Mouse (Mus musculus) midbrain, embryonic 11.5 days (tissue): ENCODE data around the gene Dnajc21. TPM values are rescaled to one million over a fixed set of nuclear protein-coding genes. Genes with fewer than 3 reads are reported as not detected.

ENCODE experiments used
- ATAC-seq: fragments of 200-750 bp; cut with Nextera tagmentation; 2 replicates; pipeline ENCODE4 v1.8.0; 2017; ENCODE audit warnings: moderate TSS enrichment, moderate library complexity; ENCODE audit not compliant: low FRiP score
- DNase-seq: peaks from one replicate; pipeline ENCODE4 v3.0.0; 2015; ENCODE audit warnings: low spot score; ENCODE audit errors: missing footprints
- H3K27ac ChIP-seq: fragments of 300-500 bp; sonication (generic); 2 replicates; pipeline ENCODE4 v1.5.1; 2014; ENCODE audit warnings: low read depth, low read length
- H3K27me3 ChIP-seq: fragments of 300-500 bp; sonication (generic); 2 replicates; pipeline ENCODE4 v1.6.1; 2014; ENCODE audit warnings: mild to moderate bottlenecking, low read length, moderate library complexity, mixed read lengths; ENCODE audit not compliant: control insufficient read depth, insufficient read depth
- H3K36me3 ChIP-seq: fragments of 300-500 bp; sonication (generic); 2 replicates; pipeline ENCODE4 v1.6.1; 2014; ENCODE audit warnings: mild to moderate bottlenecking, low read length, moderate library complexity, mixed read lengths; ENCODE audit not compliant: control insufficient read depth, insufficient read depth
- H3K4me1 ChIP-seq: fragments of 300-500 bp; sonication (generic); 2 replicates; pipeline ENCODE4 v1.6.1; 2014; ENCODE audit warnings: low read length; ENCODE audit not compliant: control insufficient read depth, insufficient read depth
- H3K4me2 ChIP-seq: fragments of 300-500 bp; sonication (generic); 2 replicates; pipeline ENCODE4 v1.6.1; 2014; ENCODE audit warnings: mild to moderate bottlenecking, moderate library complexity
- H3K4me3 ChIP-seq: fragments of 300-500 bp; sonication (generic); 2 replicates; pipeline ENCODE4 v1.5.1; 2014; ENCODE audit warnings: low read depth, low read length
- H3K9ac ChIP-seq: fragments of 300-500 bp; sonication (generic); 2 replicates; pipeline ENCODE4 v1.6.1; 2014; ENCODE audit warnings: low read length
- H3K9me3 ChIP-seq: fragments of 300-500 bp; sonication (generic); 2 replicates; pipeline ENCODE4 v1.6.1; 2016; ENCODE audit warnings: low read length; ENCODE audit not compliant: control insufficient read depth
- WGBS: fragments of 180-500 bp; shearing (Covaris S2); extraction: QIAGEN DNeasy Blood & Tissue Kit; methylation state at CpG from one replicate; pipeline ENCODE4 v1.1.7; 2014; 5-methylcytosine and 5-hydroxymethylcytosine counted together
- polyA plus RNA-seq: library from polyadenylated mRNA; unstranded; fragments of >200 nt; fragmentation: Nextera tagmentation; extraction: Ambion mirVana; gene quantifications from 2 replicates; pipeline ENCODE4 v1.2.1, GENCODE M21; 2014

Gene Dnajc21
- polyA plus RNA-seq, 1 experiment from 2014 or later: 20.0 TPM

- Histone ChIP-seq H3K27me3 (no peaks in the 10 kb centered on the region), H3K4me1 (no peaks in the 10 kb centered on the region), H3K9ac (no peak overlapping the region), H3K9me3 (no peaks in the 10 kb centered on the region), H3K4me2 (no peak overlapping the region), H3K36me3 (peaks cover 3% of the 10 kb centered on the region; the same call in 1 of the 2 replicates), H3K4me3 (no peak overlapping the region), H3K27ac (no peak overlapping the region)
- WGBS: 76% methylated on average over 3 of the region's 3 CpGs
- ATAC-seq (no peak), DNase-seq (peak; percentile 61)
Measured at GRCm38 (mm10) chr15:10447102-10447501, 23.2 kb downstream of the Dnajc21 start.

GRCm38 (mm10) chr15:10442275-10442674, 28.0 kb downstream of the Dnajc21 start:
- WGBS: 77% methylated on average over 1 of the region's 1 CpGs
- Histone ChIP-seq H3K36me3 (no peaks in the 10 kb centered on the region), H3K27me3 (no peaks in the 10 kb centered on the region)

GRCm38 (mm10) chr15:10441493-10441892, 28.8 kb downstream of the Dnajc21 start:
- 89% methylated on average over 9 of the region's 9 CpGs for WGBS
- Histone ChIP-seq H3K9ac (no peak overlapping the region), H3K27ac (no peak overlapping the region), H3K9me3 (no peaks in the 10 kb centered on the region), H3K4me1 (no peaks in the 10 kb centered on the region), H3K36me3 (no peaks in the 10 kb centered on the region), H3K4me3 (no peak overlapping the region), H3K27me3 (no peaks in the 10 kb centered on the region), H3K4me2 (no peak overlapping the region)
- peak; percentile 62 for DNase-seq
- no peak for ATAC-seq

More at GRCm38 (mm10) chr15:10442275-10442674, 28.0 kb downstream of the Dnajc21 start:
- ATAC-seq: no peak
- Histone ChIP-seq H3K4me1 (no peaks in the 10 kb centered on the region), H3K4me3 (no peak overlapping the region), H3K27ac (no peak overlapping the region), H3K9me3 (no peaks in the 10 kb centered on the region), H3K4me2 (no peak overlapping the region), H3K9ac (no peak overlapping the region)
- no peak for DNase-seq

GRCm38 (mm10) chr15:10439963-10440362, 30.4 kb downstream of the Dnajc21 start:
- no peak overlapping the region for H3K4me2 ChIP-seq
- H3K4me3 ChIP-seq: no peak overlapping the region
- H3K36me3 ChIP-seq: no peaks in the 10 kb centered on the region
- WGBS: 82% methylated on average over 6 of the region's 6 CpGs
- no peak overlapping the region for H3K27ac ChIP-seq
- DNase-seq (peak; percentile 28), ATAC-seq (no peak)
- no peak overlapping the region for H3K9ac ChIP-seq
- no peaks in the 10 kb centered on the region for H3K27me3 ChIP-seq
- no peaks in the 10 kb centered on the region for H3K4me1 ChIP-seq
- H3K9me3 ChIP-seq: no peaks in the 10 kb centered on the region

- H3K27me3 ChIP-seq: no peaks in the 10 kb centered on the region
- ATAC-seq: no peak
Measured at GRCm38 (mm10) chr15:10436893-10437292, 33.4 kb downstream of the Dnajc21 start.

GRCm38 (mm10) chr15:10426545-10427266, 43.6 kb downstream of the Dnajc21 start:
- peaks cover under 1% of the 10 kb centered on the region; the same call in 1 of the 2 replicates for H3K4me1 ChIP-seq
- no peak overlapping the region for H3K27ac ChIP-seq
- DNase-seq: no peak
- H3K27me3 ChIP-seq: no peaks in the 10 kb centered on the region
- H3K4me2 ChIP-seq: no peak overlapping the region
- ATAC-seq: no peak
- no peak overlapping the region for H3K9ac ChIP-seq
- H3K36me3 ChIP-seq: no peaks in the 10 kb centered on the region
- 95% methylated on average over 13 of the region's 13 CpGs for WGBS
- H3K9me3 ChIP-seq: no peaks in the 10 kb centered on the region
- H3K4me3 ChIP-seq: no peak overlapping the region

More at GRCm38 (mm10) chr15:10436893-10437292, 33.4 kb downstream of the Dnajc21 start:
- Histone ChIP-seq H3K4me3 (no peak overlapping the region), H3K4me2 (no peak overlapping the region), H3K9me3 (no peaks in the 10 kb centered on the region), H3K27ac (no peak overlapping the region), H3K36me3 (no peaks in the 10 kb centered on the region), H3K9ac (no peak overlapping the region), H3K4me1 (no peaks in the 10 kb centered on the region)
- DNase-seq: no peak
- 89% methylated on average over 1 of the region's 1 CpGs for WGBS

- Histone ChIP-seq H3K4me2 (no peak overlapping the region), H3K4me3 (no peak overlapping the region), H3K27me3 (no peaks in the 10 kb centered on the region), H3K9ac (no peak overlapping the region), H3K27ac (no peak overlapping the region), H3K9me3 (no peaks in the 10 kb centered on the region), H3K36me3 (no peaks in the 10 kb centered on the region), H3K4me1 (peaks cover 5% of the 10 kb centered on the region; the same call in 1 of the 2 replicates)
- DNase-seq (no peak), ATAC-seq (no peak)
- 96% methylated on average over 6 of the region's 6 CpGs for WGBS
Measured at GRCm38 (mm10) chr15:10426124-10426523, 44.2 kb downstream of the Dnajc21 start.

GRCm38 (mm10) chr15:10421785-10422144, 48.6 kb downstream of the Dnajc21 start:
- Histone ChIP-seq H3K27me3 (no peaks in the 10 kb centered on the region), H3K9ac (no peak overlapping the region), H3K4me3 (no peak overlapping the region), H3K4me2 (no peak overlapping the region), H3K27ac (no peak overlapping the region), H3K4me1 (peaks cover 5% of the 10 kb centered on the region; the same call in 1 of the 2 replicates), H3K9me3 (no peaks in the 10 kb centered on the region), H3K36me3 (no peaks in the 10 kb centered on the region)
- WGBS: 27% methylated on average over 1 of the region's 1 CpGs
- DNase-seq: no peak
- ATAC-seq: no peak; the same call in 1 of the 2 replicates

- Histone ChIP-seq H3K27ac (no peak overlapping the region), H3K4me2 (no peak overlapping the region), H3K36me3 (no peaks in the 10 kb centered on the region), H3K4me3 (no peak overlapping the region), H3K27me3 (no peaks in the 10 kb centered on the region), H3K4me1 (peaks cover 5% of the 10 kb centered on the region; the same call in 1 of the 2 replicates), H3K9me3 (no peaks in the 10 kb centered on the region), H3K9ac (no peak overlapping the region)
- ATAC-seq (peak; percentile 81), DNase-seq (peak; percentile 84)
- WGBS: 16% methylated on average over 7 of the region's 7 CpGs
Measured at GRCm38 (mm10) chr15:10421138-10421784, 49.1 kb downstream of the Dnajc21 start.
